Mouse (Mus musculus) CH12.LX (cell line): ENCODE measurements at regions not wholly inside any gene's neighbourhood (a gene's known extent, or its start where the extent isn't known, plus 50 kb on each side); places are given as distances from the start of the nearest gene placed in this dataset.
A peak's percentile ranks its signal among the peaks of the same experiment; 100 is the strongest.

Experiments used
- DNase-seq: peaks from one replicate; pipeline ENCODE4 v3.0.0-alpha.2; 2013; ENCODE audit errors: extremely low read depth
- H3K27ac ChIP-seq: 2 replicates; pipeline ENCODE4 v1.5.1; 2012; ENCODE audit warnings: low read depth, mild to moderate bottlenecking, control low read depth, moderate library complexity; ENCODE audit not compliant: insufficient read depth
- H3K27me3 ChIP-seq: replicated peaks from 2 replicates; pipeline ENCODE3; 2012; ENCODE audit warnings: inconsistent platforms
- H3K36me3 ChIP-seq, 2 experiments: replicated peaks in 1 of 2; 2 replicates each; pipeline versions ENCODE3 to v1.6.1; 2012; ENCODE audit warnings: inconsistent platforms in 1 of 2, low read length in 1 of 2, mild to moderate bottlenecking in 1 of 2, mixed read lengths in 1 of 2, moderate library complexity in 1 of 2; ENCODE audit not compliant: control insufficient read depth in 1 of 2, insufficient read depth in 1 of 2
- H3K4me1 ChIP-seq, 2 experiments: 2 replicates each; pipeline ENCODE4 v1.6.1; 2012; ENCODE audit warnings: inconsistent platforms in 1 of 2, moderate library complexity in 1 of 2; ENCODE audit not compliant: insufficient read depth in 2 of 2, control insufficient read depth in 1 of 2
- H3K4me2 ChIP-seq: 2 replicates; pipeline ENCODE4 v1.6.1; 2012; ENCODE audit warnings: low read depth, mild to moderate bottlenecking, control low read depth; ENCODE audit not compliant: poor library complexity, insufficient read depth, severe bottlenecking
- H3K4me3 ChIP-seq, 3 experiments: fragments of 150-350 bp in 1 of 3; sonication (generic) in 1 of 3; replicated peaks in 1 of 3; 2 replicates each; pipeline versions ENCODE3 to v1.5.1; 2011 to 2012; ENCODE audit warnings: low read depth in 2 of 3, low read length in 2 of 3, mild to moderate bottlenecking in 2 of 3, moderate library complexity in 2 of 3, control low read depth in 1 of 3, improper control_type of control experiment in 1 of 3, inconsistent platforms in 1 of 3, mixed read lengths in 1 of 3; ENCODE audit not compliant: poor library complexity in 1 of 3
- H3K79me2 ChIP-seq: replicated peaks from 2 replicates; pipeline ENCODE4 v1.6.1; 2012; ENCODE audit warnings: mild to moderate bottlenecking, moderate library complexity; ENCODE audit not compliant: control insufficient read depth, poor library complexity, insufficient read depth, severe bottlenecking; ENCODE audit errors: extremely low read depth
- H3K9ac ChIP-seq: 2 replicates; pipeline ENCODE4 v1.6.1; 2012; ENCODE audit warnings: low read depth, mild to moderate bottlenecking, control low read depth, moderate library complexity; ENCODE audit not compliant: insufficient read depth
- H3K9me3 ChIP-seq: replicated peaks from 2 replicates; pipeline ENCODE3; 2012; ENCODE audit warnings: low read length, inconsistent platforms, mixed read lengths
- BHLHE40 ChIP-seq: IDR thresholded peaks from 2 replicates; pipeline ENCODE4 v1.6.1; 2011; ENCODE audit warnings: mild to moderate bottlenecking, low read depth, low read length, improper control_type of control experiment
- CHD1 ChIP-seq: IDR thresholded peaks from 2 replicates; pipeline ENCODE4 v1.6.1; 2012; ENCODE audit warnings: low read depth, low read length, improper control_type of control experiment, inconsistent platforms
- CHD2 ChIP-seq: IDR thresholded peaks from 2 replicates; pipeline ENCODE4 v1.6.1; 2011; ENCODE audit warnings: low read length, improper control_type of control experiment
- CTCF ChIP-seq, 2 experiments: IDR thresholded peaks in 1 of 2; conservative IDR thresholded peaks in 1 of 2; 2 replicates each; pipeline ENCODE4 v1.5.1; 2011 to 2012; ENCODE audit warnings: low read depth in 2 of 2, low read length in 2 of 2, improper control_type of control experiment in 1 of 2, inconsistent platforms in 1 of 2, mild to moderate bottlenecking in 1 of 2, moderate library complexity in 1 of 2
- E2F4 ChIP-seq: IDR thresholded peaks from 2 replicates; pipeline ENCODE4 v1.6.1; 2011; ENCODE audit warnings: low read depth, low read length, improper control_type of control experiment; ENCODE audit not compliant: insufficient replicate concordance
- ELF1 ChIP-seq: IDR thresholded peaks from 2 replicates; pipeline ENCODE4 v1.6.1; 2014; ENCODE audit warnings: low read depth, mild to moderate bottlenecking, inconsistent platforms, low read length, improper control_type of control experiment
- EP300 ChIP-seq: IDR thresholded peaks from 2 replicates; pipeline ENCODE4 v1.6.1; 2011; ENCODE audit warnings: low read length, improper control_type of control experiment
- ETS1 ChIP-seq: conservative IDR thresholded peaks from 2 replicates; pipeline ENCODE4 v1.6.1; 2012; ENCODE audit warnings: low read depth, mild to moderate bottlenecking, inconsistent platforms, low read length, improper control_type of control experiment, moderate library complexity
- GABPA ChIP-seq: IDR thresholded peaks from 2 replicates; pipeline ENCODE4 v1.6.1; 2012; ENCODE audit warnings: low read depth, low read length, improper control_type of control experiment, inconsistent platforms; ENCODE audit not compliant: insufficient replicate concordance
- HCFC1 ChIP-seq: IDR thresholded peaks from 2 replicates; pipeline ENCODE4 v1.6.1; 2012; ENCODE audit warnings: low read depth, mild to moderate bottlenecking, inconsistent platforms, low read length, improper control_type of control experiment
- IRF4 ChIP-seq: IDR thresholded peaks from 2 replicates; pipeline ENCODE4 v1.6.1; 2014; ENCODE audit warnings: low read depth, mild to moderate bottlenecking, inconsistent platforms, low read length, improper control_type of control experiment
- JUN ChIP-seq: IDR thresholded peaks from 2 replicates; pipeline ENCODE4 v1.6.1; 2011; ENCODE audit warnings: low read depth, mild to moderate bottlenecking, low read length, improper control_type of control experiment, moderate library complexity; ENCODE audit not compliant: insufficient read depth
- JUND ChIP-seq: conservative IDR thresholded peaks from 2 replicates; pipeline ENCODE4 v1.6.1; 2011; ENCODE audit warnings: low read depth, low read length, improper control_type of control experiment
- KAT2A ChIP-seq: IDR thresholded peaks from 2 replicates; pipeline ENCODE4 v1.6.1; 2012; ENCODE audit warnings: low read length, improper control_type of control experiment, inconsistent platforms; ENCODE audit not compliant: insufficient replicate concordance
- MAFK ChIP-seq: IDR thresholded peaks from 2 replicates; pipeline ENCODE4 v1.6.1; 2011; ENCODE audit warnings: low read length, improper control_type of control experiment; ENCODE audit not compliant: insufficient replicate concordance
- MAX ChIP-seq: IDR thresholded peaks from 2 replicates; pipeline ENCODE4 v1.6.1; 2011; ENCODE audit warnings: low read length, improper control_type of control experiment
- MAZ ChIP-seq: IDR thresholded peaks from 2 replicates; pipeline ENCODE4 v1.6.1; 2012; ENCODE audit warnings: low read depth, mild to moderate bottlenecking, inconsistent platforms, low read length, improper control_type of control experiment, moderate library complexity
- MEF2A ChIP-seq: IDR thresholded peaks from 2 replicates; pipeline ENCODE4 v1.6.1; 2014; ENCODE audit warnings: low read depth, mild to moderate bottlenecking, inconsistent platforms, low read length, improper control_type of control experiment, borderline replicate concordance
- MXI1 ChIP-seq: IDR thresholded peaks from 2 replicates; pipeline ENCODE4 v1.6.1; 2011; ENCODE audit warnings: mild to moderate bottlenecking, low read depth, low read length, improper control_type of control experiment
- MYC ChIP-seq: IDR thresholded peaks from 2 replicates; pipeline ENCODE4 v1.6.1; 2011; ENCODE audit warnings: low read depth, mild to moderate bottlenecking, improper control_type of control experiment, low read length
- NELFE ChIP-seq: IDR thresholded peaks from 2 replicates; pipeline ENCODE4 v1.6.1; 2011; ENCODE audit warnings: low read depth, low read length, improper control_type of control experiment
- NRF1 ChIP-seq: IDR thresholded peaks from 2 replicates; pipeline ENCODE4 v1.6.1; 2014; ENCODE audit warnings: low read depth, mild to moderate bottlenecking, inconsistent platforms, low read length, improper control_type of control experiment, moderate library complexity
- PAX5 ChIP-seq: IDR thresholded peaks from 2 replicates; pipeline ENCODE4 v1.6.1; 2012; ENCODE audit warnings: low read length, inconsistent platforms, mixed read lengths
- POLR2A ChIP-seq: IDR thresholded peaks from 2 replicates; pipeline ENCODE4 v1.6.1; 2011; ENCODE audit warnings: low read depth, mild to moderate bottlenecking, improper control_type of control experiment, low read length
- POLR2AphosphoS2 ChIP-seq: IDR thresholded peaks from 2 replicates; pipeline ENCODE4 v1.6.1; 2011; ENCODE audit warnings: low read depth, low read length, improper control_type of control experiment
- RAD21 ChIP-seq: IDR thresholded peaks from 2 replicates; pipeline ENCODE4 v1.6.1; 2011; ENCODE audit warnings: low read depth, mild to moderate bottlenecking, low read length, improper control_type of control experiment, moderate library complexity
- RCOR1 ChIP-seq: conservative IDR thresholded peaks from 2 replicates; pipeline ENCODE4 v1.6.1; 2012; ENCODE audit warnings: low read depth, mild to moderate bottlenecking, inconsistent platforms, low read length, improper control_type of control experiment
- SIN3A ChIP-seq: IDR thresholded peaks from 2 replicates; pipeline ENCODE4 v1.6.1; 2012; ENCODE audit warnings: low read length, improper control_type of control experiment, inconsistent platforms
- SMC3 ChIP-seq: IDR thresholded peaks from 2 replicates; pipeline ENCODE4 v1.6.1; 2011; ENCODE audit warnings: low read depth, low read length, improper control_type of control experiment
- TBP ChIP-seq: conservative IDR thresholded peaks from 2 replicates; pipeline ENCODE4 v1.6.1; 2011; ENCODE audit warnings: low read depth, low read length, improper control_type of control experiment
- TCF12 ChIP-seq: IDR thresholded peaks from 2 replicates; pipeline ENCODE4 v1.6.1; 2014; ENCODE audit warnings: low read depth, mild to moderate bottlenecking, inconsistent platforms, low read length, improper control_type of control experiment
- UBTF ChIP-seq: IDR thresholded peaks from 2 replicates; pipeline ENCODE4 v1.6.1; 2012; ENCODE audit warnings: low read depth, mild to moderate bottlenecking, inconsistent platforms, low read length, improper control_type of control experiment, moderate library complexity
- USF1 ChIP-seq: IDR thresholded peaks from 2 replicates; pipeline ENCODE4 v1.6.1; 2014; ENCODE audit warnings: low read depth, mild to moderate bottlenecking, inconsistent platforms, low read length, improper control_type of control experiment
- USF2 ChIP-seq: conservative IDR thresholded peaks from 2 replicates; pipeline ENCODE4 v1.6.1; 2011; ENCODE audit warnings: low read depth, low read length, improper control_type of control experiment
- ZC3H11A ChIP-seq: IDR thresholded peaks from 2 replicates; pipeline ENCODE4 v1.6.1; 2012; ENCODE audit warnings: low read depth, mild to moderate bottlenecking, inconsistent platforms, low read length, improper control_type of control experiment
- ZKSCAN1 ChIP-seq: IDR thresholded peaks from 2 replicates; pipeline ENCODE4 v1.6.1; 2012; ENCODE audit warnings: low read depth, inconsistent platforms, low read length, improper control_type of control experiment, borderline replicate concordance
- ZMIZ1 ChIP-seq: IDR thresholded peaks from 2 replicates; pipeline ENCODE4 v1.6.1; 2012; ENCODE audit warnings: low read depth, mild to moderate bottlenecking, inconsistent platforms, low read length, improper control_type of control experiment
- ZNF384 ChIP-seq: IDR thresholded peaks from 2 replicates; pipeline ENCODE4 v1.6.1; 2012; ENCODE audit warnings: low read depth, low read length, improper control_type of control experiment, inconsistent platforms
- dilution Hi-C: fragments of 300-500 bp; cut with MboI; formaldehyde crosslinking; loops from 2 replicates; pipeline ENCODE4 v1.14.3; 2020; ENCODE audit warnings: low sequenced_read_pairs; ENCODE audit not compliant: extremely low pct_unique_long_range_greater_than_20kb, extremely low pct_ligation_motif_present
- in situ Hi-C: fragments of 300-500 bp; cut with MboI; formaldehyde crosslinking; loops from 3 replicates; pipeline ENCODE4 v1.14.3; 2019; ENCODE audit warnings: low sequenced_read_pairs, low pct_ligation_motif_present, low pct_unique_long_range_greater_than_20kb, mixed read lengths

DNA sequence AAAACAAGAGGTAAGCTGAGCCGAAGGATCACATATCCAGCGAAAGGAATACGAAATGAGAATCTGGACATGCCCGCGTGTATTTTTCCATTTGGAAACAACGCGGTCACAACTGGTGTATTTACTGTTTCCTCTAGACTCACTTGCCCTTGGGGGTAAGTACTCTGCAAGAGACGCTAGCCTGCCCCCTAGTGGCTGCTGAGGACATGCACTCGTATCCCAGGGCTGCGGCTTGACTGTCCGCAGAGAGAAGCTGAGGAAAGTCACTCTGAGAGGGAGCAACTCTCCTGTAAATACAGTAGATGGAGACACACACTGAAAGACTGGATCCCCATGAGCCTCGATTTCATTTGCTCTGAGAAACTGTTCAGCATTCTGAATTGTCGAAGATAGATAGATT lies 79.7 kb upstream of the Kif2a start:
- peak; percentile 92 for DNase-seq
- H3K4me3 ChIP-seq = peak overlapping the region; percentile 41 to 53 (median 51)
- dilution Hi-C loops = no loop called here

DNA sequence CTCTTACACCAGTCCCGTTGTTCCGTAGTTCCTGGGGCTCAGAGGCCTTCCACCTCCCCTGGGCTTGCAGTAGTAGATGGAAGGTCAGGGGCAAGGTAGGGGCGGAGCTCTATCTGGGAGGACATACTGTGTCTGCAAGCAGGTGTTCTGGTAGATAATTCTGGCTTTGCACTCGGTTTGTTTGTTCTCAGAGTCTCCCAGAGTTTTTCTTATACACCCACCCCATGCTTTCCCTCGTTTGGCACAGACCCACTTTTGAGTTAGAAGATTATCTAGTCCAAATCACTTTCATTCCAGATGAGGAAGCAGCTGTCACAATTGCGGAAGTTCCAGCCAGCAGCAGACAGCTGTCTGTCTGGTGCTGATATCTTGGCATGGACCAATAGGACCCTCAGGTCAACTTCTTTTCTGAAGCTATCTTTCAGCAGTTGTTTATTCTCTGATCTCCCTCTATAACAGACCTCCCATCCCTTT lies 79.0 kb upstream of the Kif2a start:
- in situ Hi-C loops (loop anchor here (10.0 to 25.0 kb wide), 2 partner anchors 376 to 1036 kb away; no protein-coding TSS in a partner anchor), dilution Hi-C loops (no loop called here)
- peaks cover 3% of the 10 kb centered on the region for H3K27me3 ChIP-seq
- no peak overlapping the region for H3K27ac ChIP-seq
- peak overlapping the region; percentile 96; the same call in 1 of the 2 replicates for H3K4me2 ChIP-seq
- no peaks in the 10 kb centered on the region for H3K36me3 ChIP-seq
- H3K9me3 ChIP-seq = peaks cover 3% of the 10 kb centered on the region
- peak overlapping the region; percentile 73 for H3K9ac ChIP-seq
- peak; percentile 53 for DNase-seq
- H3K4me3 ChIP-seq = peak overlapping the region in 2 of 3 experiments; percentile 41 to 51
- H3K79me2 ChIP-seq = no peaks in the 10 kb centered on the region
- H3K4me1 ChIP-seq = peaks cover 3 to 14% of the 10 kb centered on the region in 2 experiments; a peak in 3 of 4 replicates
- no peak for TF ChIP-seq MYC
- TF ChIP-seq USF1 = no peak
- TF ChIP-seq HCFC1 = peak; percentile 8; the same call in 1 of the 2 replicates
- TF ChIP-seq CHD1 = peak; percentile 68; the same call in 1 of the 2 replicates
- no peak for TF ChIP-seq KAT2A
- peak; percentile 59; the same call in 1 of the 2 replicates for TF ChIP-seq TBP
- 0 out of 2 replicates have a peak, but pooled peaks have one; percentile 21 for TF ChIP-seq NRF1
- 0 out of 2 replicates have a peak, but pooled peaks have one; percentile 6 for TF ChIP-seq IRF4
- no peak for TF ChIP-seq EP300
- TF ChIP-seq ZKSCAN1 = no peak
- no peak for TF ChIP-seq NELFE
- no peak for TF ChIP-seq JUND
- no peak for TF ChIP-seq ZNF384
- no peak for TF ChIP-seq MAZ
- 0 out of 2 replicates have a peak, but pooled peaks have one; percentile 38 for TF ChIP-seq MEF2A

More for the DNA sequence above, 79.7 kb upstream of the Kif2a start:
- H3K27me3 ChIP-seq = peaks cover 3% of the 10 kb centered on the region
- 0 out of 2 replicates have a peak, but pooled peaks have one; percentile 13 for TF ChIP-seq ZNF384
- no peak for TF ChIP-seq CHD2
- TF ChIP-seq RAD21 = peak; percentile 86
- TF ChIP-seq BHLHE40 = peak; percentile 60
- no peak for TF ChIP-seq USF2
- TF ChIP-seq ZC3H11A = peak; percentile 28; the same call in 1 of the 2 replicates
- no peak for TF ChIP-seq POLR2A
- TF ChIP-seq ETS1 = peak; percentile 33; the same call in 1 of the 2 replicates
- no peak for TF ChIP-seq KAT2A
- TF ChIP-seq MYC = peak; percentile 70; the same call in 1 of the 2 replicates
- TF ChIP-seq NRF1 = no peak
- peak; percentile 55; the same call in 1 of the 2 replicates for TF ChIP-seq ELF1
- TF ChIP-seq EP300 = peak; percentile 62
- TF ChIP-seq TBP = no peak
- peak; percentile 86 for TF ChIP-seq MAZ
- peak; percentile 53 for TF ChIP-seq TCF12
- no peak for TF ChIP-seq ZKSCAN1
- TF ChIP-seq SMC3 = peak; percentile 83
- peak; percentile 14; the same call in 1 of the 2 replicates for TF ChIP-seq SIN3A
- no peak for TF ChIP-seq E2F4
- no peak; the same call in 1 of the 2 replicates for TF ChIP-seq RCOR1
- no peak for TF ChIP-seq USF1
- peak; percentile 79 for TF ChIP-seq IRF4
- no peak for TF ChIP-seq MEF2A
- TF ChIP-seq ZMIZ1 = no peak
- no peak for TF ChIP-seq POLR2AphosphoS2
- TF ChIP-seq GABPA = no peak
- peak; percentile 50; the same call in 1 of the 2 replicates for TF ChIP-seq MXI1
- TF ChIP-seq UBTF = no peak
- no peak for TF ChIP-seq MAFK
- TF ChIP-seq JUN = no peak
- TF ChIP-seq MAX = peak; percentile 20; the same call in 1 of the 2 replicates
- no peak for TF ChIP-seq HCFC1
- no peak; the same call in 1 of the 2 replicates for TF ChIP-seq JUND
- TF ChIP-seq NELFE = peak; percentile 30; the same call in 1 of the 2 replicates
- no peak for TF ChIP-seq PAX5
- TF ChIP-seq CTCF (conservative IDR thresholded peaks at IDR 0.05 in 1 of 2, IDR thresholded peaks at IDR 0.05 in 1 of 2; ENCODE audit: low read depth in 2 of 2, low read length in 2 of 2) = peak; percentile 91 to 92
- 0 out of 2 replicates have a peak, but pooled peaks have one; percentile 8 for TF ChIP-seq CHD1
- H3K36me3 ChIP-seq = no peaks in the 10 kb centered on the region
- H3K27ac ChIP-seq = no peak overlapping the region
- H3K79me2 ChIP-seq = no peaks in the 10 kb centered on the region
- peaks cover 3% of the 10 kb centered on the region for H3K9me3 ChIP-seq
- peak overlapping the region; percentile 73 for H3K9ac ChIP-seq
- H3K4me2 ChIP-seq = peak overlapping the region; percentile 96
- in situ Hi-C loops = loop anchor here (10.0 to 25.0 kb wide), 2 partner anchors 377 to 1036 kb away; no protein-coding TSS in a partner anchor
- H3K4me1 ChIP-seq = peaks cover 2 to 11% of the 10 kb centered on the region in 2 experiments; a peak in 2 of 4 replicates
